Mouse (Mus musculus) kidney, adult 9 months (tissue): ENCODE results near the gene Mettl15.

Experiments
- DNase-seq: peaks from one replicate; pipeline ENCODE4 v3.0.0; 2022

Gene Mettl15

DNA sequence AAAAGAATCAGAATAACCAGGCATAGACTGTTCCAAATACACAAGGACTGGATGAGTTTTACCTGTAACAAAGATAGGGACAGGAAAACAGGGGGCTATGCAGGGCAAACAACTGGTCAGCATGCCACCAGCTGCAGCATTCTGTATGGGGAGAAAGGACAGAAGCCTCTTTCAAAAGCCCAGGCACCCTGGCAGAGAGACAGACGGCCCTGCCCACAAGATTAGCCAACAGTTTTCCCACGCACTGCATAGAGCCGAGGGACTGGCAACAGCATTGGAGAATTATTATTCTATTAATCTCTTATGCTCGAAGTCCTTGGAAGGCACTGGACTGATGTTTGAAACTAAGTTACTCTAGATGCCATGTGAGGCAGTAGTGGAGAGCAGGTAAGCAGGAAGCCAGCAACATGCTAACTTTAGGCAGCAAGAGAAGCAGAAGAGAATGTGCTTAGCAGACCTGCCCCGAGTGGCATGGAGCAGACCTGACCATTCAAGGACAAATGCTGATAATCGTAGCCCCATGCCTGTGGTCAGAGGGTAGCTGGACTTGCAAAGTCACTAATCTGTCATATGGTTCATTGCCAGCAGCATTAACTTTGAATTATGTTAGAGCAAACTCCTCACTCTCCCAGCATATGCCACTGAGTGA is 127.0 kb downstream of the Mettl15 start:
- DNase-seq, result no peak

DNA sequence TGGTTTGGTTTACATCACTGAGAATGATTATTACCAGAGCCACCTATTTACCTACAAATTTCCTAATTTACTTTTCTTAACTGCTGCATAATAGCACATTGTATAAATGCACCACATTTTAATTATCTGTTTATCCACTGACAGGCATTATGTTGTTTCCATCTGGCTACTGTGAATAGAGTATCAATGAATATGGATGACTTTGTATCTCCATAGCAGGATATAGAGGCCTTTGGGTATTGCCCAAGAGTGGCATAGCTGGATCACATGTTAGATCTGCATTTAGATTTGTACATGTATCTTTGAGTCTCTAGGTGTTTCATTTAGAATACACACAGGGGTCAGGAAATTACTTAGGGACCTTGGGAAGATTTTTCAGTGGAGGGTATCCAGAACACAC is 133.3 kb downstream of the Mettl15 start:
- DNase-seq, result no peak

DNA sequence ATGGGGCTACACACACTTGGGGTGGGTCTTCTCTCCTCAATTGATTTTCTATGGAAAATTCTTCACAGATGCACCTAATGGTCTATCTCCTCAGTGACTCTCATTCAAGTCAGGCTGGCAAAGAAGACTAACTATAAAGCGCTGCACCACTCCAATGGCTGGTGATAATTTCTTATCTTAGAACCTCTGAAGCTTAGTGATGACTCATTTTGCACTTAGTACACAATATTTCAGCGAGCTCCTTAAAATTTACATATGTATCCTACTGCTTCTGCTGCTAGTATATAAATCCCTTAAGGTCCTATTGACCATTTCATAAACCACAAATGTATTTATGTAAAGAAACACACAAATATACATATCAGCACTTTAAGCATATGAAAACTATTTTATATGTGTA is 136.1 kb downstream of the Mettl15 start:
- DNase-seq, result no peak

DNA sequence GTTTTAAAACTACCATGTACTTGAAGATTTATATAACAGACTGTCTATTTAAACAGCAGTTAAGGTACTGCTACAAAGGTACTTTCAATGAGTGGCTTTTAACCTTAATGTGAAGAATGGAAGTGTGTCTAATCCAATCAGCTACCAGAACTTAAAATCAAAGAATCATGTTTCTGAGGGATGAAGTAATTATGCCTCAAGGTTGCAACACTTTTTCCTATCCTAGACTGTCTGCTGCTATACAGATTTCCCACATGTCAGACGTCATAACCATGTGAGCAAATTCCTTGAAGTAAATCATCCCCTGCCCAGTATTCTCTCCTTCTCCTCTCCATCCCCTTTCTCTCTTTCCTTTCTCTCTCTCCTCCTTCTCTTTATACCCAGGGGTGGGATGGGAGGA is 140.2 kb downstream of the Mettl15 start:
- DNase-seq, result no peak

DNA sequence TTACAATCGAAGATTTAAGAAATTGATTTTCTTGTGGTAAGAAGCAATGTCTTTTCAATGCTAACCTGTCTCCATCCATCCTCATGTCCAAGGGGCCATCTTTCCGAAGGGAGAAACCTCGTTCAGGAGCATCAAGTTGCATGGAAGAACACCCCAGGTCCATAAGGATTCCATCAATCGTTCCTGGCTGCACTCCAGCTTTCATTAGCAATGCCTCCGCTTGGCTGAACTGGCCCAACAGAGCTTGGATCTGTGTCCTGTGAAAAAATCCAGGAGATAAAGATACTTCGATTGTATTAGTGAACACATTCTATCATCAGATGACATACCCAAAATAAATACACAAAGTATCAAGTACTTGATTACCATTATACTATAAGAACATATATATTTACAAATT is 143.3 kb downstream of the Mettl15 start:
- no peak for DNase-seq

DNA sequence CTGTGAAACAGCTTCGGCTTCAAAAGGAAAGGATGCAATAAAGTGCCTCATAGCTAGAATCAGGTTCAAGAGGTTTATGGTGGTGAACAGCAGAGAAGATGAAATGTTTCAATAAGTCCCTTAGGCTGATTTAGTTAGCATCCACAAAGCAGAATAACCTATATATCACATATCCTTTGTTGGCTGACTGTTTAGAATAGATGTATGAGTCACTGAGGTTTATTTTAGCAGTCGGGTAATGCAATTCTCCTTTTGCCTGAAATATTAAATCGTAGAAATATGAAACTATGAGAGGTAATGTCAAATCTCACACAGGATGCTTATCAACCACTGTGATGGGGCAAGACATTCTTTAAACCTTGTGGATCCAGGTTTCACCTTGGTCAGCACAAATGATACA is 149.8 kb downstream of the Mettl15 start:
- DNase-seq, result no peak

DNA sequence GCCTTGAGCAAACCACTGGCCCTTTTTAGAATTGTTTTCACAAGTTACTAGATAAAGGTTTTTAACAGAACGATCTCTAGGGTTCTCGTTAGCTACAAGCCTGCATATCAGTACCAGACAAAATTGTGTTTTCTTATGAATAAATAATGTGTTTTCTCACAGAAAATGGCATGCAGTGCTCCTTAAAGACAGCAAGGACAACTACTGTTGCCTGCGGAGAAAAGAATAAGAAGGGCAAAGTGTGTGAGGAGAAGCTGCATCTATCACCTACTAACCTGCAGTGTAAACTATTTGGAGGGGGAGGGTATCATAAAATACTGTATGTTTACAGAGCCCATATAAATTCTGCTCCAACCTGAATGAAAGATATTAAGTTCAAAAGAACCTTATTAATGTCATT is 150.6 kb downstream of the Mettl15 start:
- no peak for DNase-seq

DNA sequence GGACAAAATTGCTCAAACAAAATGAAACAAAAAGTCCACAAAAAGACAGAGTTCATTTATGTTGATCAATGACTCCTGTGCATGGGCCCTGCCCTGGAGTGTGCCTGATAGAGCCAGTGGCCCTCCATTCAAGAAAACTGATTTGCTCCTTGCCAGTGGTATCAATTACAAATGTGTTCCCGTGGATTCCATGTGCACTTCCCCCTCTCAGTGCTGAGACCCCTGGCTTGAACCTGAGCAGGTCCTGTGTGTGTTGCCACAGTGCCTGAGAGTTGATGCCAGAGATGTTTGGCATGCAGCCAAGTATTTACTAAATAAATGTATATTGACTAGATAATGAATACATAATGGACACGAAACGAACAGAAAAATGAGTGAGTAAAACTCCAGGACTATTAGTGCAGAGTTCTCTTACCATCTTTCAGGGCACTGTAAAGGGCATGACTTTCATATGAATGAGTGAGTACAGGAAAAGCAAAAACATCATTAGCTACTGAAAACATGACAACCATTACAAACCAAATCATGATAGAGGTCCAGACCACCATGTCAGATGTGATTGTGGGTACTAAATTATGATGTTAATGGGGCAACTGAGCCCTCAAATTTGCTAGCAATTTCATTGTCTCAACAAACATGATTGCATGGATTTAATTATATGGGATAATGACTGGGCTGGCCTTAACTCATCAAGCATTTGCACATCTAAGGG is 174.6 kb downstream of the Mettl15 start:
- no peak for DNase-seq

DNA sequence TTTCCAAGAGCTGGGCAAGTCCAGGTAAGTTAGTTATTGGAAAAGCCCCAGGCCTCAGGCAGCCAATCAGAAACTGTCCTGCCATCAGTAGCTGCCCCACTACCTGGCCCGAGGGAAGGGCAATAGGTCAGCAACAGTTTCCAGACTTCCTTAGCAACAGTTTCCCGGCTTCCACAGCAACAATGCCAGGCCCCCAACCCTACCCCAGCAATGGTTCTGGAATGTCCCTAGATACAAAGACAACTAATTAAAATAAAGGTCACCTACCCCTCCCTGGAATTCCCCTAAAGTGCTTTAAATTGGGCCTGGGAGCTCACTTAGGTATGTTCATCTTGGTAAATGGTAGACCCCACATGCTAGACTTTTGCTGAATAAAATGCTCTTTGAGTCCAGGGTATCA is 230.9 kb downstream of the Mettl15 start:
- no peak for DNase-seq
